Comparison of ENCODE assay signal across 18 mouse cellular contexts in genomic region chr13:37671109-37671508, GRCm38 (mm10).
DNase-seq lines count a peak whose midpoint lies in the region; ATAC-seq lines count a peak whose summit lies in the region.
"Had no signal": no experiment of that assay in that cellular context is flagged by ENCODE, and none has a peak within 500 bp of the region (broad histone marks: within the 10 kb centered on the region; RNA-seq: fewer than 3 reads in every experiment).

No protein-coding gene starts in this region.

- no peaks in the 10 kb centered on the region for H3K27me3 ChIP-seq in intestine, embryonic 16.5 days (replicated peaks; ENCODE audit: control insufficient read depth, insufficient read depth, low read length)
- no peaks in the 10 kb centered on the region for H3K27me3 ChIP-seq in intestine, embryonic 15.5 days (replicated peaks)
- H3K27me3 ChIP-seq: embryonic facial prominence, embryonic 15.5 days; forebrain, embryonic 12.5 days; limb, embryonic 15.5 days; neural tube, embryonic 13.5 days had no signal

- H3K4me3 ChIP-seq in intestine, embryonic 16.5 days (ENCODE audit: low read length): no peak overlapping the region
- H3K4me3 ChIP-seq in intestine, embryonic 15.5 days (replicated peaks): no peak overlapping the region
- H3K4me3 ChIP-seq: embryonic facial prominence, embryonic 15.5 days; forebrain, embryonic 12.5 days; hindbrain, embryonic 10.5 days; limb, embryonic 15.5 days; midbrain, embryonic 10.5 days; neural tube, embryonic 13.5 days had no signal

- 72% methylated on average over 5 of the region's 5 CpGs for WGBS in intestine, embryonic 16.5 days
- 72% methylated on average over 5 of the region's 5 CpGs for WGBS in intestine, embryonic 15.5 days

- DNase-seq in 3T3-L1 (ENCODE audit: low read depth, low spot score): peak; percentile 77
- peak; percentile 57 for DNase-seq in adrenal gland, postnatal 14 days
- no peak for DNase-seq in spleen, postnatal 10 days (ENCODE audit: low spot score in 2 of 2)
- DNase-seq in gastrocnemius, postnatal 4 days (ENCODE audit: low spot score in 2 of 2): no peak
- DNase-seq in layer of hippocampus, adult 18-20 months (ENCODE audit: low spot score in 2 of 2): no peak
- DNase-seq: cerebellum, adult 9-10 months; layer of hippocampus, postnatal 36 days; lung, embryonic 14.5 days; right cerebral cortex, postnatal 25 days had no signal

- ATAC-seq in intestine, embryonic 16.5 days: 0 out of 2 replicates have a peak, but pooled peaks have one; percentile 68
- no peak for ATAC-seq in intestine, embryonic 15.5 days
- ATAC-seq in megakaryocyte progenitor cell, adult 5-6 weeks (replicated peaks; ENCODE audit: poor library complexity): peak; percentile 29

- no peaks in the 10 kb centered on the region for H3K9me3 ChIP-seq in intestine, embryonic 16.5 days (ENCODE audit: control insufficient read depth, low read length)
- H3K9me3 ChIP-seq in intestine, embryonic 15.5 days: no peaks in the 10 kb centered on the region
- H3K9me3 ChIP-seq: embryonic facial prominence, embryonic 15.5 days; forebrain, embryonic 12.5 days; hindbrain, embryonic 10.5 days; limb, embryonic 15.5 days; midbrain, embryonic 10.5 days; neural tube, embryonic 13.5 days had no signal

- no peak overlapping the region for H3K4me2 ChIP-seq in intestine, embryonic 16.5 days (ENCODE audit: low read depth, low read length)
- H3K4me2 ChIP-seq in intestine, embryonic 15.5 days (replicated peaks): no peak overlapping the region
- H3K4me2 ChIP-seq: embryonic facial prominence, embryonic 15.5 days; forebrain, embryonic 12.5 days; limb, embryonic 15.5 days; lung, embryonic 14.5 days; neural tube, embryonic 13.5 days had no signal

- H3K9ac ChIP-seq in intestine, embryonic 16.5 days (ENCODE audit: low read depth, low read length): no peak overlapping the region
- no peak overlapping the region for H3K9ac ChIP-seq in intestine, embryonic 15.5 days
- H3K9ac ChIP-seq: embryonic facial prominence, embryonic 15.5 days; forebrain, embryonic 12.5 days; limb, embryonic 15.5 days; lung, embryonic 14.5 days; neural tube, embryonic 13.5 days had no signal

- H3K36me3 ChIP-seq in intestine, embryonic 16.5 days (ENCODE audit: control insufficient read depth, insufficient read depth, low read length): no peaks in the 10 kb centered on the region
- no peaks in the 10 kb centered on the region for H3K36me3 ChIP-seq in intestine, embryonic 15.5 days
- H3K36me3 ChIP-seq: embryonic facial prominence, embryonic 15.5 days; forebrain, embryonic 12.5 days; hindbrain, embryonic 10.5 days; limb, embryonic 15.5 days; midbrain, embryonic 10.5 days; neural tube, embryonic 13.5 days had no signal

- H3K27ac ChIP-seq in intestine, embryonic 16.5 days (ENCODE audit: low read length): no peak overlapping the region
- H3K27ac ChIP-seq in intestine, embryonic 15.5 days: no peak overlapping the region
- H3K27ac ChIP-seq: embryonic facial prominence, embryonic 15.5 days; forebrain, embryonic 12.5 days; hindbrain, embryonic 10.5 days; limb, embryonic 15.5 days; midbrain, embryonic 10.5 days; neural tube, embryonic 13.5 days had no signal

- no peaks in the 10 kb centered on the region for H3K4me1 ChIP-seq in intestine, embryonic 16.5 days (ENCODE audit: control insufficient read depth, insufficient read depth, low read length)
- H3K4me1 ChIP-seq in intestine, embryonic 15.5 days (replicated peaks): no peaks in the 10 kb centered on the region
- H3K4me1 ChIP-seq: embryonic facial prominence, embryonic 15.5 days; forebrain, embryonic 12.5 days; hindbrain, embryonic 10.5 days; neural tube, embryonic 13.5 days had no signal

Comparison
In these comparisons a context has a peak if more than half of its experiments do, and no peak if none do; other contexts are left out.
1. DNase-seq: peak in 3T3-L1 (single experiment) and adrenal gland, postnatal 14 days (single experiment); none in spleen, postnatal 10 days (0 of 2), gastrocnemius, postnatal 4 days (0 of 2) and layer of hippocampus, adult 18-20 months (0 of 2).